Mouse (Mus musculus) duodenum, adult 2 months (tissue): Measurements from ENCODE around the gene Pilrb2. TPM values are rescaled to one million over a fixed set of nuclear protein-coding genes. Genes with fewer than 3 reads are reported as not detected.

Experiments
- polyA plus RNA-seq: library from polyadenylated mRNA; depleted of rRNA; stranded (reverse); fragments of >200 nt; gene quantifications from 2 replicates; pipeline ENCODE4 v1.2.3, GENCODE M21; 2012; ENCODE audit warnings: low replicate concordance; rRNA removed

Pilrb2 gene
- polyA plus RNA-seq, result 3.5 and 5.6 TPM in 2 replicates

DNA sequence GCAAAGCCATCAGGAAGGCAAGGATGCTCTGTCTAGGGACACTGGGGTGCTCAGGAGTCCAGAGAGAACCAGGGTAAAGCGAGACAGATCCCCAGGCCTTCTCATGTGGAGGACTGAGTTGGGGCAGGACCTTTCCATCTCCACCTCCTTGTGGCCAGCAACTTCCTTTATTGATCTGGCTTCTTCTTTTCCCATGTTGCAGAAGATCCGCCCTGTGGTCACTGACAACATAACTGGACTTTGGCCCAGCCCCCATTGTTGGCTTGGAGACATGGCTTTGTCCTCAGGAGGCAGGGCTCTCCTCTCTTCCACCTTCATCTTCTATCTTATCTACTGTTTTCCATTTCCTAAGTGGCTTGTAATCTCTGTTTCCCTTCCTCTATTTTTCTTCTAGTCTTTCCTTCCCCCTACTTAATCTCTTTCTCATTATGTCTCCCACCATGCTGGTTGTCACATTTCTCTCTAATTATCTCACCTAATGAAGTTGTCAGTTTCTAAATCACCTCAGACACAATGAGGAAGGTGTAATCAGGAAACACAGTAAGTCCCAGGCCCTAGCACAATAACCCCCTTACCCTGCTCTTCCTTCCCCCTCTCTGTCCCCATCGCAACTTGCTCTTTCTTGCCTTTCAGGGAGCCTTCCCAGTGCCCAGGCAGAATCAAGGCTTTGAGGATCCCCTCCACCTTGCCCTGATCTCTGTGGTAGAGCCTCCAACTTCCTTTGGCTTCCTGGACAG is at the start of gene Pilrb2:
TSS of gene Pilrb2 (minus strand) at position 172 of the 737 bp plus-strand sequence.

GRCm38 (mm10) chr5:137857960-137858710 is 13.5 kb downstream of the Pilrb2 start, which contains the start of gene Pilrb1:
Gene Pilrb1 (minus strand): TSS chr5:137858106.

GRCm38 (mm10) chr5:137835966-137836520 is 35.6 kb downstream of the Pilrb2 start, which contains the start of gene Pilra:
Gene Pilra (minus strand): TSS chr5:137836281.

Other genes with a start within 250 kb of the Pilrb2 start
- gene Fbxo24, start 242.8 kb downstream of the Pilrb2 start, polyA plus RNA-seq, result 0.18 and 0.78 TPM in 2 replicates
- gene Lrch4, start 242.7 kb downstream of the Pilrb2 start, polyA plus RNA-seq, result 33.9 and 56.3 TPM in 2 replicates
- gene Gm20605, start 242.6 kb downstream of the Pilrb2 start, polyA plus RNA-seq, result 22.3 and 27.1 TPM in 2 replicates
- 114 and 144 TPM in 2 replicates for gene Sap25, start 230.5 kb downstream of the Pilrb2 start, polyA plus RNA-seq
- 0.40 and 1.2 TPM in 2 replicates for gene Irs3, start 226.1 kb downstream of the Pilrb2 start, polyA plus RNA-seq
- 16.4 and 20.6 TPM in 2 replicates for gene Agfg2, start 187.1 kb downstream of the Pilrb2 start, polyA plus RNA-seq
- gene Nyap1, start 130.2 kb downstream of the Pilrb2 start, polyA plus RNA-seq, result 13.8 and 23.5 TPM in 2 replicates
- gene Tsc22d4, start 126.1 kb downstream of the Pilrb2 start, polyA plus RNA-seq, result 136 and 297 TPM in 2 replicates
- gene Ppp1r35, start 93.0 kb downstream of the Pilrb2 start, polyA plus RNA-seq, result 44.3 and 72.5 TPM in 2 replicates
- 17.6 and 30.8 TPM in 2 replicates for gene Mepce, start 84.2 kb downstream of the Pilrb2 start, polyA plus RNA-seq
- not detected in 2 replicates for gene Zcwpw1, start 84.0 kb downstream of the Pilrb2 start, polyA plus RNA-seq
- 3.1 and 9.7 TPM in 2 replicates for gene Pilra, start 35.5 kb downstream of the Pilrb2 start, polyA plus RNA-seq
- 3.0 and 3.9 TPM in 2 replicates for gene Pilrb1, start 13.7 kb downstream of the Pilrb2 start, polyA plus RNA-seq
- 12.1 and 35.2 TPM in 2 replicates for gene Cyp3a13, start 49.8 kb upstream of the Pilrb2 start, polyA plus RNA-seq
- 0.04 TPM in 1 of 2 replicates, not detected in the other for gene Gjc3, start 91.3 kb upstream of the Pilrb2 start, polyA plus RNA-seq
- 0.48 TPM in 1 of 2 replicates, not detected in the other for gene Azgp1, start 109.7 kb upstream of the Pilrb2 start, polyA plus RNA-seq
- not detected in 2 replicates for gene Smok3a, start 149.4 kb upstream of the Pilrb2 start, polyA plus RNA-seq
- gene Smok3b, start 149.6 kb upstream of the Pilrb2 start, polyA plus RNA-seq, result not detected in 2 replicates
- gene Smok3c, start 181.4 kb upstream of the Pilrb2 start, polyA plus RNA-seq, result not detected in 2 replicates
- 0.59 and 1.2 TPM in 2 replicates for gene Zkscan1, start 213.3 kb upstream of the Pilrb2 start, polyA plus RNA-seq
- gene Zscan21, start 245.1 kb upstream of the Pilrb2 start, polyA plus RNA-seq, result 2.6 TPM in 2 replicates